Comparison of ENCODE assay signal across 1 mouse cellular context in the genomic region with DNA sequence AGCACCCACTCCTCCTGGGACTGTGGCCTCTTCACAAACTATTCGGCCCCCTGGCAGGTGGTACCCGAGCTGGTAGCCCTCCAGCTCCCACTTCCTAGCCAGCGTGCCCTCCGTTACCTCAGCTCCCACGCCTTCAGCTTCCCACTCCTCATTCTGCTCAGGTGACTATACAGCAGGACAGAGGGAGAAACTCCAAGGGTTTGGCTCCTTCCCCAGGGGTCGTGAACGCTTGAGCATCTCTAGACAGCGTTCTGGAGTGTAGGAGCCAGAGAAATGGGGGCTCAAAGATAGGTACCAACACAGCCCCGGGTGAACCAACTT.
TF ChIP-seq lines count a peak whose summit lies in the region.

No protein-coding gene starts in this region.

TF ChIP-seq in CH12.LX, 34 proteins besides CTCF, POLR2A, EP300 and RAD21:
- TF ChIP-seq TCF12 (IDR thresholded peaks at IDR 0.05; ENCODE audit: low read depth, low read length), result no peak
- no peak for TF ChIP-seq PAX5 (IDR thresholded peaks at IDR 0.05; ENCODE audit: low read length)
- no peak for TF ChIP-seq BHLHE40 (IDR thresholded peaks at IDR 0.05; ENCODE audit: low read depth, low read length)
- 0 out of 2 replicates have a peak, but pooled peaks have one; percentile 10 for TF ChIP-seq UBTF (IDR thresholded peaks at IDR 0.05; ENCODE audit: low read depth, low read length)
